Mouse (Mus musculus) intestine, embryonic 15.5 days (tissue): ENCODE measurements around the gene Enoph1. TPM values are rescaled to one million over a fixed set of nuclear protein-coding genes. Genes with fewer than 3 reads are reported as not detected.

Experiments used
- ATAC-seq: fragments of 200-750 bp; cut with Nextera tagmentation; 2 replicates; pipeline ENCODE4 v1.8.0; 2017; ENCODE audit warnings: moderate TSS enrichment, moderate library complexity
- H3K27ac ChIP-seq: fragments of 300-500 bp; sonication (generic); 2 replicates; pipeline ENCODE4 v1.5.1; 2015; ENCODE audit warnings: mild to moderate bottlenecking, inconsistent platforms
- H3K27me3 ChIP-seq: fragments of 300-500 bp; sonication (generic); replicated peaks from 2 replicates; pipeline ENCODE4 v1.6.1; 2015; ENCODE audit warnings: inconsistent platforms
- H3K36me3 ChIP-seq: fragments of 300-500 bp; sonication (generic); 2 replicates; pipeline ENCODE4 v1.6.1; 2015; ENCODE audit warnings: inconsistent platforms
- H3K4me1 ChIP-seq: fragments of 300-500 bp; sonication (generic); replicated peaks from 2 replicates; pipeline ENCODE4 v1.6.1; 2015; ENCODE audit warnings: inconsistent platforms
- H3K4me2 ChIP-seq: fragments of 300-500 bp; sonication (generic); replicated peaks from 2 replicates; pipeline ENCODE4 v1.6.1; 2015; ENCODE audit warnings: mild to moderate bottlenecking, inconsistent platforms
- H3K4me3 ChIP-seq: fragments of 300-500 bp; sonication (generic); replicated peaks from 2 replicates; pipeline ENCODE4 v1.5.1; 2015; ENCODE audit warnings: inconsistent platforms
- H3K9ac ChIP-seq: fragments of 300-500 bp; sonication (generic); 2 replicates; pipeline ENCODE4 v1.6.1; 2015; ENCODE audit warnings: inconsistent platforms
- H3K9me3 ChIP-seq: fragments of 300-500 bp; sonication (generic); 2 replicates; pipeline ENCODE4 v1.6.1; 2016; ENCODE audit warnings: inconsistent platforms
- WGBS: fragments of 180-500 bp; shearing (Covaris S2); methylation state at CpG from one replicate; pipeline ENCODE4 v1.1.7; 2015; 5-methylcytosine and 5-hydroxymethylcytosine counted together
- polyA plus RNA-seq: library from polyadenylated mRNA; unstranded; fragments of >200 nt; fragmentation: Nextera tagmentation; extraction: Ambion mirVana; gene quantifications from 2 replicates; pipeline ENCODE4 v1.2.1, GENCODE M21; 2015

Gene Enoph1
- polyA plus RNA-seq = 49.2 and 49.8 TPM in 2 replicates

- H3K27me3 ChIP-seq = no peaks in the 10 kb centered on the region
- peak within 1 kb of the TSS; percentile 86 for H3K4me2 ChIP-seq
- H3K9me3 ChIP-seq = no peaks in the 10 kb centered on the region
- under 1% methylated on average over 46 of the region's 57 CpGs for WGBS
- H3K4me3 ChIP-seq = peak within 1 kb of the TSS; percentile 95
- peaks cover 22% of the 10 kb centered on the region for H3K4me1 ChIP-seq
- peak within 1 kb of the TSS; percentile 99 for H3K9ac ChIP-seq
- H3K36me3 ChIP-seq = peaks cover 4% of the 10 kb centered on the region
- peak; percentile 88 for ATAC-seq
- H3K27ac ChIP-seq = peak within 1 kb of the TSS; percentile 98
Observed at GRCm38 (mm10) chr5:100039602-100040142, at the start of gene Enoph1, which contains the start of gene Hnrnpdl. TSS of gene Enoph1 (plus strand) at chr5:100039985. TSS of gene Hnrnpdl (minus strand) at chr5:100039664.

GRCm38 (mm10) chr5:99994166-99994565 lies 45.6 kb upstream of the Enoph1 start:
- H3K36me3 ChIP-seq = no peaks in the 10 kb centered on the region
- H3K9ac ChIP-seq = no peak overlapping the region
- no peaks in the 10 kb centered on the region for H3K9me3 ChIP-seq
- ATAC-seq = peak; percentile 36; the same call in 1 of the 2 replicates
- no peak overlapping the region for H3K4me3 ChIP-seq
- H3K27me3 ChIP-seq = no peaks in the 10 kb centered on the region
- no peaks in the 10 kb centered on the region for H3K4me1 ChIP-seq
- H3K27ac ChIP-seq = no peak overlapping the region
- WGBS = 71% methylated on average over 3 of the region's 3 CpGs
- H3K4me2 ChIP-seq = no peak overlapping the region

GRCm38 (mm10) chr5:99994680-99995079 lies 45.1 kb upstream of the Enoph1 start:
- 88% methylated on average over 3 of the region's 3 CpGs for WGBS
- Histone ChIP-seq H3K9ac (no peak overlapping the region), H3K4me3 (no peak overlapping the region), H3K27me3 (no peaks in the 10 kb centered on the region), H3K9me3 (no peaks in the 10 kb centered on the region), H3K4me1 (no peaks in the 10 kb centered on the region), H3K27ac (no peak overlapping the region), H3K36me3 (no peaks in the 10 kb centered on the region), H3K4me2 (no peak overlapping the region)
- no peak for ATAC-seq

- Histone ChIP-seq H3K4me3 (no peak overlapping the region), H3K9me3 (no peaks in the 10 kb centered on the region), H3K27me3 (no peaks in the 10 kb centered on the region), H3K36me3 (no peaks in the 10 kb centered on the region), H3K4me1 (peaks cover 3% of the 10 kb centered on the region), H3K9ac (no peak overlapping the region), H3K27ac (no peak overlapping the region), H3K4me2 (no peak overlapping the region)
- 74% methylated on average over 7 of the region's 7 CpGs for WGBS
- ATAC-seq = no peak
Observed at GRCm38 (mm10) chr5:100000048-100000447, 39.7 kb upstream of the Enoph1 start.

GRCm38 (mm10) chr5:100000500-100000899 lies 39.3 kb upstream of the Enoph1 start:
- Histone ChIP-seq H3K4me2 (no peak overlapping the region), H3K27me3 (no peaks in the 10 kb centered on the region), H3K27ac (no peak overlapping the region), H3K4me3 (no peak overlapping the region), H3K9me3 (no peaks in the 10 kb centered on the region), H3K9ac (0 out of 2 replicates have a peak overlapping the region, but pooled peaks have one; percentile 5), H3K4me1 (peaks cover 4% of the 10 kb centered on the region), H3K36me3 (no peaks in the 10 kb centered on the region)
- 41% methylated on average over 8 of the region's 8 CpGs for WGBS
- ATAC-seq = 0 out of 2 replicates have a peak, but pooled peaks have one; percentile 36

GRCm38 (mm10) chr5:100003895-100004294 lies 35.9 kb upstream of the Enoph1 start:
- H3K36me3 ChIP-seq = no peaks in the 10 kb centered on the region
- no peak for ATAC-seq
- H3K9me3 ChIP-seq = no peaks in the 10 kb centered on the region
- no peak overlapping the region for H3K4me3 ChIP-seq
- no peaks in the 10 kb centered on the region for H3K27me3 ChIP-seq
- no peak overlapping the region for H3K27ac ChIP-seq
- WGBS = 81% methylated on average over 4 of the region's 4 CpGs
- no peak overlapping the region for H3K4me2 ChIP-seq
- H3K9ac ChIP-seq = no peak overlapping the region
- H3K4me1 ChIP-seq = peaks cover 7% of the 10 kb centered on the region

GRCm38 (mm10) chr5:100005431-100005830 lies 34.4 kb upstream of the Enoph1 start:
- H3K27ac ChIP-seq = peak overlapping the region; percentile 73; the same call in 1 of the 2 replicates
- H3K9me3 ChIP-seq = no peaks in the 10 kb centered on the region
- no peaks in the 10 kb centered on the region for H3K27me3 ChIP-seq
- 57% methylated on average over 3 of the region's 3 CpGs for WGBS
- no peak overlapping the region for H3K4me3 ChIP-seq
- no peak overlapping the region for H3K9ac ChIP-seq
- ATAC-seq = peak; percentile 63
- no peaks in the 10 kb centered on the region for H3K36me3 ChIP-seq
- H3K4me2 ChIP-seq = peak overlapping the region; percentile 15; the same call in 1 of the 2 replicates
- H3K4me1 ChIP-seq = peaks cover 7% of the 10 kb centered on the region

- no peak overlapping the region for H3K9ac ChIP-seq
- peak; percentile 50 for ATAC-seq
- H3K36me3 ChIP-seq = no peaks in the 10 kb centered on the region
- H3K4me2 ChIP-seq = peak overlapping the region; percentile 15; the same call in 1 of the 2 replicates
- H3K4me1 ChIP-seq = peaks cover 5% of the 10 kb centered on the region
- 80% methylated on average over 6 of the region's 6 CpGs for WGBS
- H3K27ac ChIP-seq = peak overlapping the region; percentile 73
- H3K27me3 ChIP-seq = no peaks in the 10 kb centered on the region
- H3K4me3 ChIP-seq = no peak overlapping the region
- H3K9me3 ChIP-seq = no peaks in the 10 kb centered on the region
Observed at GRCm38 (mm10) chr5:100005896-100006295, 33.9 kb upstream of the Enoph1 start.

GRCm38 (mm10) chr5:100006324-100007039 lies 33.3 kb upstream of the Enoph1 start:
- H3K36me3 ChIP-seq = no peaks in the 10 kb centered on the region
- no peaks in the 10 kb centered on the region for H3K9me3 ChIP-seq
- no peak overlapping the region for H3K4me3 ChIP-seq
- 0 out of 2 replicates have a peak, but pooled peaks cover 4% of the 10 kb centered on the region for H3K4me1 ChIP-seq
- ATAC-seq = peak; percentile 90
- 0 out of 2 replicates have a peak overlapping the region, but pooled peaks have one; percentile 15 for H3K4me2 ChIP-seq
- no peak overlapping the region for H3K9ac ChIP-seq
- no peaks in the 10 kb centered on the region for H3K27me3 ChIP-seq
- WGBS = 58% methylated on average over 4 of the region's 4 CpGs
- peak overlapping the region; percentile 73 for H3K27ac ChIP-seq

- Histone ChIP-seq H3K9me3 (no peaks in the 10 kb centered on the region), H3K36me3 (no peaks in the 10 kb centered on the region), H3K4me1 (0 out of 2 replicates have a peak, but pooled peaks cover 4% of the 10 kb centered on the region), H3K9ac (no peak overlapping the region), H3K4me2 (no peak overlapping the region), H3K27me3 (no peaks in the 10 kb centered on the region), H3K4me3 (no peak overlapping the region), H3K27ac (no peak overlapping the region)
- 84% methylated on average over 4 of the region's 4 CpGs for WGBS
- no peak for ATAC-seq
Observed at GRCm38 (mm10) chr5:100007040-100007375, 32.8 kb upstream of the Enoph1 start.

GRCm38 (mm10) chr5:100008485-100008884 lies 31.3 kb upstream of the Enoph1 start:
- H3K9ac ChIP-seq = no peak overlapping the region
- ATAC-seq = no peak
- H3K36me3 ChIP-seq = no peaks in the 10 kb centered on the region
- H3K27ac ChIP-seq = no peak overlapping the region
- no peak overlapping the region for H3K4me2 ChIP-seq
- WGBS = 58% methylated on average over 3 of the region's 3 CpGs
- no peaks in the 10 kb centered on the region for H3K27me3 ChIP-seq
- H3K4me1 ChIP-seq = 0 out of 2 replicates have a peak, but pooled peaks cover 4% of the 10 kb centered on the region
- no peaks in the 10 kb centered on the region for H3K9me3 ChIP-seq
- H3K4me3 ChIP-seq = no peak overlapping the region

GRCm38 (mm10) chr5:100012599-100012998 lies 27.2 kb upstream of the Enoph1 start:
- 84% methylated on average over 9 of the region's 9 CpGs for WGBS
- no peaks in the 10 kb centered on the region for H3K4me1 ChIP-seq
- no peak overlapping the region for H3K4me3 ChIP-seq
- no peaks in the 10 kb centered on the region for H3K27me3 ChIP-seq
- H3K9me3 ChIP-seq = no peaks in the 10 kb centered on the region
- H3K27ac ChIP-seq = no peak overlapping the region
- no peak overlapping the region for H3K4me2 ChIP-seq
- no peak overlapping the region for H3K9ac ChIP-seq
- ATAC-seq = no peak
- no peaks in the 10 kb centered on the region for H3K36me3 ChIP-seq
